Mouse (Mus musculus) hindbrain, embryonic 10.5 days (tissue): ENCODE data around the gene Gm28230. TPM values are rescaled to one million over a fixed set of nuclear protein-coding genes. Genes with fewer than 3 reads are reported as not detected.

Source experiments
- DNase-seq: peaks from one replicate; pipeline ENCODE4 v3.0.0-alpha.2; 2017; ENCODE audit warnings: low spot score
- H3K27ac ChIP-seq: fragments of 300-500 bp; sonication (generic); 2 replicates; pipeline ENCODE4 v1.5.1; 2016; ENCODE audit warnings: mild to moderate bottlenecking, moderate library complexity
- H3K27me3 ChIP-seq: fragments of 300-500 bp; sonication (generic); 2 replicates; pipeline ENCODE4 v1.6.1; 2016; ENCODE audit warnings: mild to moderate bottlenecking; ENCODE audit not compliant: poor library complexity, insufficient read depth, severe bottlenecking
- H3K36me3 ChIP-seq: fragments of 300-500 bp; sonication (generic); 2 replicates; pipeline ENCODE4 v1.6.1; 2016; ENCODE audit warnings: mild to moderate bottlenecking, moderate library complexity
- H3K4me1 ChIP-seq: fragments of 300-500 bp; sonication (generic); replicated peaks from 2 replicates; pipeline ENCODE4 v1.6.1; 2016; ENCODE audit warnings: mild to moderate bottlenecking
- H3K4me3 ChIP-seq: fragments of 300-500 bp; sonication (generic); 2 replicates; pipeline ENCODE4 v1.5.1; 2016; ENCODE audit warnings: mild to moderate bottlenecking, moderate library complexity
- H3K9me3 ChIP-seq: fragments of 300-500 bp; sonication (generic); 2 replicates; pipeline ENCODE4 v1.6.1; 2016; ENCODE audit warnings: mild to moderate bottlenecking, moderate library complexity
- WGBS: fragments of 180-500 bp; shearing (Covaris S2); methylation state at CpG from one replicate; pipeline ENCODE4 v1.1.7; 2016; 5-methylcytosine and 5-hydroxymethylcytosine counted together
- polyA plus RNA-seq: library from polyadenylated mRNA; unstranded; fragments of >200 nt; fragmentation: Nextera tagmentation; extraction: Ambion mirVana; gene quantifications from 2 replicates; pipeline ENCODE4 v1.2.1, GENCODE M21; 2016

The Gm28230 gene
- polyA plus RNA-seq, 1 experiment from 2014 or later, result not detected

DNA sequence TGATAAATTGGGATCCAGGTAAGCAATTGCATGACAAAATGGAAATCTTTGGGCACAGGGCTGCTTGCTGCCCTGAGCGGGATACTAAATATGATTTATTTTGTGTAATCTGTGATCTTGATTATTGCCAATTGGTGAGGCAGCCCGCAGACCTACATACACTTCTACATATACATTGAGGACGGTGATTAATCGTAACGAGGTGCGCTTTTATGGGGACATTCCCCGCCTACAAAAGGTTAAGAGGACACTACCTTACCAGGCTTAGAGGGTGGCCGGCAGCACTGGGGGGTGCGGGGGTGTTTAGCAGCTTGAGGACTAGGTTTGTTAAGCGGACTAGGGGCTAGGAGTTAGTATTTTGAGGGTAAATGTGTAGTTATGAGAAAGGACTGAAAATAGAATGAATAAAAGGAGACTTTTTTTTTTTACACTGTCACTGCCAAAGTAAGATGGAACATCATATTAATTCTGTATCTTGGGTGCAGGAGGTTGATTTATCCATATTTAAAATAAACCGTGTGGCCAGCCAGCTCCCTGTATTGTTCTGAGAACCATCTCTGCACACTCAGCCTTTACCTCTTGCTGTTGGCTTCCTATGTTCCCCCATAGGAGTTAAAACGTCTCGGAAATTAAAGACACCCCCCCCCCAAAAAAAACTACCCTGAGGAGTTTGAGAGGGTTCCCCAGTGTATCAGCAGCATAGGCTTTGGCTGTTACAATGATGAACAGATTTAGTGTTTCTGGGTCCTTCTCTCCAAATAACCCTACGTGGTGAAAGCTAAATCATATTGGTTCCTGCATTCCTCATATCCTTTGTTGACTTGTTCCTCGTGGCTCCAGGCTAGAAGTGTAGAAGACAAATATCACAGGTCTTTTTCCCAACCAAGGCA, 10.4 kb downstream of the Gm28230 start:
- H3K9me3 ChIP-seq, result no peaks in the 10 kb centered on the region
- DNase-seq, result peak; percentile 29
- peak overlapping the region; percentile 45 for H3K4me3 ChIP-seq
- H3K27ac ChIP-seq, result peak overlapping the region; percentile 84
- peaks cover 100% of the 10 kb centered on the region for H3K27me3 ChIP-seq
- no peaks in the 10 kb centered on the region for H3K36me3 ChIP-seq
- WGBS, result 2% methylated on average over 15 of the region's 15 CpGs
- H3K4me1 ChIP-seq, result peaks cover 16% of the 10 kb centered on the region

DNA sequence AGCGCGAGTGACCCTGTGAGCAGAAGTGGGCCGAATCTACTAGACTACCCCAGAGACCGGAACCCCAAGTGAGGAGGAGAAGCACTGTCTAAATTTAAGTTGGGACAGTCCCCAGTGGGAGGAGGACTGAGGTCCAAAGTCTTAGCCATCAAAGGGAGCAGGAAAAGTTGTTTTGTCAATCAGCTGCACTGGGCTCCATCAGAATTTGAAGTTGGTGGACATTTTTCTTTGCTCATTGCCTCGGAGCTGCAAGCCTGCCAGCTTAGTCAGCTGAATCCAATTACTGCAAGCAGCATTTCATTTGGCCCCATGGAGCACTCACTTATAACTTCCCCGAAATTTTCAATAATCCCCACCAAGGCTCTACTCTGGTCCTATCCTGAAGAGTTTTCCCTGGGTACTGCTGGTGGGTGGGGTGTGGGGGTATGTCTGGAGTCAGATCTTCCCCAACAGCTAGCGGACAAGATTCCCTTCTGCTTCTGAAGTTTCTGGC, 11.1 kb downstream of the Gm28230 start:
- Histone ChIP-seq H3K27ac (peak overlapping the region; percentile 84), H3K36me3 (no peaks in the 10 kb centered on the region), H3K4me1 (peaks cover 14% of the 10 kb centered on the region), H3K27me3 (peaks cover 100% of the 10 kb centered on the region), H3K9me3 (no peaks in the 10 kb centered on the region), H3K4me3 (peak overlapping the region; percentile 45)
- peak; percentile 53 for DNase-seq
- WGBS, result 2% methylated on average over 7 of the region's 7 CpGs

DNA sequence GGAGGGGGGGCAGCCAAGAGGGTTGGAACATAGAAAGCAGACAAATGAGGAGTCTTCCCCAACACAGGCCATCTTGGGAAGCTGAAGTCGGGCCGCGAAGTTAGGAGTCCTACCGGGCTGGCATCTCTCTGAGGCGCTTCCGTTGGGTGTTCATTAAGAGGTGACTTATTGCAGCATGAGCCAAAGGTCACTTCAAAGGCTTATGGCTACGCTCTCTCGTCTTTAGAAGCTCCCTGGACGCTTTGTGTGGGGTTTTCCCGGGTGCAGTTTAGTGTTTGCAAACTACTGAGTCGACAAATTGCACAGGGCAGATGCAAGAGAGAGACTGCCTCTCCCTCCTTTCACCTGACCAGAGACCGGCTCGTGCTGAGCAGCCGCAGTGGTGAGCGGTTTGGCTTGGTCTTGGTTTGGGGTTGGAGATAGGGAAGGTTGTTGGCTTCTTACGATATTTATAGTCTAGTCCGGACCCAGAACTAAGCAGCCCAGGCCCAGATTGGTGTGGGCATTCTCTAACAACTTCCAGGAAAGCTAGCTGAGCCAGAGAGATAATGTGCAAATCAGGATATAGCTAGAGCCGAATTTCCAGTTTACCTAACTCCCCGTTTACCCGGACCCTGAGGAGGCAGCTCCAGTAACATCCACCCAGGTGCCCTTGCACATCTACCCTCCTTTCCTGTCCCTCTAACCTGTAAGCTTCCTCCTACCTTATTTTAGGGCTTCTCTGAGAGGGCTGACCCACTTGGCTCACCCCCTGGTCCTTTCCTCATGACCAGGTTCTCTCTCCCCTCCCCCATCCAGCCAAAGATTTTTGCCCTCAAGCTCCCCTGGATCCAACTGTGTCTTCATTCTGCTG, 12.3 kb downstream of the Gm28230 start:
- Histone ChIP-seq H3K27me3 (peaks cover 100% of the 10 kb centered on the region), H3K4me3 (peak overlapping the region; percentile 45), H3K4me1 (peaks cover 10% of the 10 kb centered on the region), H3K27ac (peak overlapping the region; percentile 84), H3K36me3 (no peaks in the 10 kb centered on the region), H3K9me3 (no peaks in the 10 kb centered on the region)
- under 1% methylated on average over 20 of the region's 20 CpGs for WGBS
- peak; percentile 37 for DNase-seq

DNA sequence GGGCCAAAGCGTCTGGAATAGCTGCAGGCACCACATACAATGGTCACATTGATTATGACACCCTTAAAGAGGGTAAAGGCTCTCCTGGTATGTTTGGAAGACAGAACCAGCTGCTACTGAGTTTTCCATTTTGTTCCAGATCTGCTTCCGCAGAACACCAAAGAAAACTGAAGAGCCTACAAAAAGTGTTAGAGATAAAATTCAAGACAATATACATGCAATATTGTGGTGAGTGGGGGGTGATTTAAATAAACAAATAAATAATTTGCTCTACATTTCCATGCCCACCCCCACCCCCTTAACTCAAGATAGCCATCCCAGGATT, 12.9 kb downstream of the Gm28230 start:
- Histone ChIP-seq H3K36me3 (no peaks in the 10 kb centered on the region), H3K27me3 (peaks cover 100% of the 10 kb centered on the region), H3K4me1 (peaks cover 10% of the 10 kb centered on the region), H3K4me3 (peak overlapping the region; percentile 45), H3K9me3 (no peaks in the 10 kb centered on the region), H3K27ac (peak overlapping the region; percentile 84)
- no peak for DNase-seq
- WGBS, result 4% methylated on average over 2 of the region's 2 CpGs

DNA sequence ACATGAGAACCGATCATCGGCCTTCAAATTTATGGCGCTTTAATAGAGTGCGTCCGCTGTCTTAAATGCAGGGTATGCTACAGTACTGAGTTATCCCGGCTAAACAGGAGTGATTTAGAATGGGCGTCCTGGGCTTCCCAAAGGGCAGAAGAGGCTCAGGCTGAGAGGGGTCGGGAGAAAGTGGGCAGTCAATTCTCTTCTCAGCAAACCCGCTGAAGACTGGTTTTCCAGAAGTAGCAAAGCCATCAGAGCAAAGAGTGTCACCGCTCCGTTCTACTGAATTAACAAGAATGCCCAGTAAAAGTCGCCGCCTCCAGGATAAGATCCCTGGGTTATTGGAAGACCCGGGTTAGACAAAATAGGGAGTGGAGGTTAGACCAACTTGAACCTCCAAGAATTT, 13.3 kb downstream of the Gm28230 start:
- peaks cover 10% of the 10 kb centered on the region for H3K4me1 ChIP-seq
- no peaks in the 10 kb centered on the region for H3K36me3 ChIP-seq
- DNase-seq, result peak; percentile 36
- H3K27ac ChIP-seq, result peak overlapping the region; percentile 84
- peak overlapping the region; percentile 45 for H3K4me3 ChIP-seq
- WGBS, result 1% methylated on average over 14 of the region's 14 CpGs
- H3K9me3 ChIP-seq, result no peaks in the 10 kb centered on the region
- peaks cover 100% of the 10 kb centered on the region for H3K27me3 ChIP-seq

DNA sequence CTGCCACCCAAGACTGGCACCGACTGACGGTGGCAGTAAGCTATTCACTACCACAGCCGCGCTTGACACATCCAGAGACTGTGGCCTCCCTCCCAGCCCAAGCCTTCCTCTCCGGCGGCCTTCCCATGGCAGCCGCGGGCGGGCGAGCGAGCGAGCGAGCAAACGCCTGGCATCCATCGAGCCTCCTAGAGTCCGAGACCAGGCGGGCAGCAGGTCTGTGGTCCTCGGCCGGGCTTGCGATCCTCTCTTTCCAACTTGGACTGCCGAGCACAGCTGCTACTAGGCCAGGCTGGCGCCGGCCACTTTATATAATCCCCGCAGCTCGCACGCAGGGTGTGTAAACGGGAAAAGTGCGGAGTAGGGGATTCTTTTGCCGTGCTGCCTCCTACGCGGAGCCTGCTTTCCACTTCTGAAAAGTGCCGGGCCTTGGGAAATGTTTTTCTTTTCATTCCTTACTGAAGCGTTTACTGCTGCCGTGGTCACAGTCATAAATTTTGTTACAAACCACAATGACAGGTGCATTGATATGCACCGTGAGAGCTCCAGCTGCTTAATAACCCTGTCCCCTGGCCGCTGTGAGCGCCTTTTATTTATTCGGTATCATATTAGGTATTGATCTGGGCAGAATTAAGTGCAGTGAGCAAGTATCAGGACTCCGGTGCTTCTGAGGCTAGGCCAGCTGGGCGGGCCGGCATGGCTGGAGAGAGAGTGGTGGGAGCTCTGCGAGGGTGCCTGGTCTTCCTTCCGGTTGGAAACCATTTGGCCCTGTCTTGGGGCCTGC, 14.0 kb downstream of the Gm28230 start:
- peaks cover 10% of the 10 kb centered on the region for H3K4me1 ChIP-seq
- H3K4me3 ChIP-seq, result peak overlapping the region; percentile 45
- no peaks in the 10 kb centered on the region for H3K9me3 ChIP-seq
- under 1% methylated on average over 43 of the region's 43 CpGs for WGBS
- peak overlapping the region; percentile 84 for H3K27ac ChIP-seq
- peak; percentile 56 for DNase-seq
- no peaks in the 10 kb centered on the region for H3K36me3 ChIP-seq
- peaks cover 100% of the 10 kb centered on the region for H3K27me3 ChIP-seq

DNA sequence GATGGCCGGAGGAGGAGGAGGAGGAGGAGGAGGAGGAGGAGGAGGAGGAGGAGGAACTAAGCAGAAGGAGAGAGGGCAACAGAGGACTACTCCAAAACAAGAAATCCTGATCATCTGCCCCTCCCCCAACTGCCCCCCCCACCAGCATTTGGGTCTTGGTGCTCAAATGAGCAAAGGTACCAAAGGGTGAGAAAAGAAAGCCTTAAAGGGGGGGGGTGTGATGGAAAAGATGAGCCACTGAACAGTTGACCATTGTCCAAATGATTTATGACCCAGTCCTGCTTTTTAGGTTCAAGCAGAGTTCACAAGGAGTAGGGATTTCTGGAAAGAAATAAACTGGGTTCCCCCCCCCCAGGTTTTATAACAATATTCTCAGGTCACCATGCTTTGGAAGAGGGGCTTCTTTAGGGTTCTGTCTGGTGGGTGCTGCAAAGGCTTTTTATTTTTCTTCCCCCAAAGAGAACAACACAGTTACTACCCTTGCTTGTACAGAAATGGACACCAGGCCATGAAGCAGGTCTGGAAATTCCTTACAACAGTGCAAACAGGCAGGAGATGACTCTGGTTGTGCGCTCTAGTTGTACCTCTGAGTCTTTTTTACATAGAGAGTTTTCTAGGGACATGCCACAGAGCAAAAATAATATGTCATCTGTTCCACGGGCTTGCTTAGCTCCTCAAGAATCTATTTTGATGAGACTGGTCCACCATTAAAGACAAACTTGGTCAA, 14.9 kb downstream of the Gm28230 start:
- Histone ChIP-seq H3K27me3 (peaks cover 100% of the 10 kb centered on the region), H3K4me3 (peak overlapping the region; percentile 45; the same call in 1 of the 2 replicates), H3K4me1 (peaks cover 7% of the 10 kb centered on the region), H3K9me3 (no peaks in the 10 kb centered on the region), H3K36me3 (no peaks in the 10 kb centered on the region), H3K27ac (peak overlapping the region; percentile 84; the same call in 1 of the 2 replicates)
- 22% methylated on average over 2 of the region's 3 CpGs for WGBS
- DNase-seq, result no peak

DNA sequence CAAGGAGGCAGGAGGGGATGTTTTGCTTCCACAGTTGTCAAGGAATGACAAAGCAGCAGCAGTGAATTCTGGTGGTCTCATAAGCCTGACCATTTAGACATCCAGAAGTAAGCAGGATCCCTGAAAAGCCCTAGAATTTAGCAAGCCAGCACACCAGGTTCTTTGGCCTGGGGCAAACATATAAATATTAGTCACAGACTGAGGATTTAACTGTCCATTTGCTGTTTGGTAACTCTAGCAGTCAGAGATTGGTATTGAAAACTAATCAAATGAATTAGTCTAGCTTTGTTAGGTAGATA, 15.4 kb downstream of the Gm28230 start:
- peaks cover 100% of the 10 kb centered on the region for H3K27me3 ChIP-seq
- no peaks in the 10 kb centered on the region for H3K36me3 ChIP-seq
- H3K27ac ChIP-seq, result no peak overlapping the region
- H3K4me1 ChIP-seq, result peaks cover 12% of the 10 kb centered on the region
- DNase-seq, result no peak
- no peak overlapping the region for H3K4me3 ChIP-seq
- no peaks in the 10 kb centered on the region for H3K9me3 ChIP-seq

DNA sequence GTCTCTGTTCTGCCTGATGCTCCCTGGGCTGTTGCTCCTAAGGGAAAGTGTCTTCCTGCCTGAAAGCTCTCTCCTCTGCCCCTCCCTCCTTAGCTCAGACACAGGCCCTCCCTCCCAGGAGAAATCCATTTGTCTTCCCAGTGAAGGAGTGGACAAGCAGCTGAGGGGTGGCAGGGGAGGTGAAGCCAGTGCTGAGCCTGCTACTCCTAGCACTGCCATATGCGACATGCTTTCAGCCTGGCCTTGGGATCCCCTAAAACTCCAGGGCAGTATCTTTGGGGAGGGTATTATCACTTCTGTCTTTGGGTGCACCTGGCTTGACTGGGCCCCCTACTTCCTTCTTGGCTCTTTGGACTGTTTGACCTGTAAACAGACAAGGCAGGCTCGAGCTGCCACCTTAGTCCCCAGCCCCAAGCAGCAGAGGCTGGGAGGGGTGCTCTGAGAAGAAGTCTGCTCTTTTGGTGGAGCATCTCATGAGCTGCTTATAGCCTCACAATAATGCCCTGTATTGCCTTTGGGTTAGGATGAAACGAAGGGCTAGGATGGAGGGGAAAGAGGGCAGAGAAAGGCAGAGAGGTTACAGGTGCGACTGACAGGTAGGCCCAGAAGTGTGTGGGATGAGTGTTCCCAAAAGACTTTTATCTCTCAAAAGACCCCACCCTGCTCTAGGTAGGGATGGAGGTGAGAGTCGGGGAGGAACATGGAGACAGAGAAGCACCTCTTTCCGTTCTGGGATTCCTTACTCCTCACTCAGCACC, 19.2 kb downstream of the Gm28230 start:
- no peaks in the 10 kb centered on the region for H3K9me3 ChIP-seq
- DNase-seq, result peak; percentile 33
- peak overlapping the region; percentile 85 for H3K27ac ChIP-seq
- H3K4me3 ChIP-seq, result peak overlapping the region; percentile 48
- no peaks in the 10 kb centered on the region for H3K36me3 ChIP-seq
- H3K4me1 ChIP-seq, result peaks cover 26% of the 10 kb centered on the region
- WGBS, result 0% methylated on average over 6 of the region's 6 CpGs
- H3K27me3 ChIP-seq, result peaks cover 100% of the 10 kb centered on the region

DNA sequence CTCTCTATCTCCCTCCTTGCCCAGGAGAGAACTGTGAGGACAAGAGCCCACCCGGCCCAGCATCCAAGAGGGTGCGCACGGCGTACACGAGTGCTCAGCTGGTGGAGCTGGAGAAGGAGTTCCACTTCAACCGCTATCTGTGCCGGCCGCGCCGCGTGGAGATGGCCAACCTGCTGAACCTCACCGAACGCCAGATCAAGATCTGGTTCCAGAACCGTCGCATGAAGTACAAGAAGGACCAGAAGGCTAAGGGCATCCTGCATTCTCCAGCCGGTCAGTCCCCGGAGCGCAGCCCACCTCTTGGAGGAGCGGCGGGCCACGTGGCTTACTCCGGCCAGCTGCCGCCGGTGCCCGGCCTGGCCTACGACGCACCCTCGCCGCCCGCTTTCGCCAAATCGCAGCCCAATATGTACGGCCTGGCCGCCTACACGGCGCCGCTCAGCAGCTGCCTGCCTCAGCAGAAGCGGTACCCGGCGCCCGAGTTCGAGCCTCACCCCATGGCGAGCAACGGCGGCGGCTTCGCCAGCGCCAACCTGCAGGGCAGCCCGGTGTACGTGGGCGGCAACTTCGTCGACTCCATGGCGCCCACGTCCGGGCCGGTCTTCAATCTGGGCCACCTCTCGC, 19.9 kb downstream of the Gm28230 start:
- H3K4me3 ChIP-seq, result peak overlapping the region; percentile 48
- no peaks in the 10 kb centered on the region for H3K9me3 ChIP-seq
- peaks cover 100% of the 10 kb centered on the region for H3K27me3 ChIP-seq
- under 1% methylated on average over 58 of the region's 58 CpGs for WGBS
- H3K27ac ChIP-seq, result peak overlapping the region; percentile 85
- peak; percentile 58 for DNase-seq
- H3K4me1 ChIP-seq, result peaks cover 28% of the 10 kb centered on the region
- no peaks in the 10 kb centered on the region for H3K36me3 ChIP-seq

DNA sequence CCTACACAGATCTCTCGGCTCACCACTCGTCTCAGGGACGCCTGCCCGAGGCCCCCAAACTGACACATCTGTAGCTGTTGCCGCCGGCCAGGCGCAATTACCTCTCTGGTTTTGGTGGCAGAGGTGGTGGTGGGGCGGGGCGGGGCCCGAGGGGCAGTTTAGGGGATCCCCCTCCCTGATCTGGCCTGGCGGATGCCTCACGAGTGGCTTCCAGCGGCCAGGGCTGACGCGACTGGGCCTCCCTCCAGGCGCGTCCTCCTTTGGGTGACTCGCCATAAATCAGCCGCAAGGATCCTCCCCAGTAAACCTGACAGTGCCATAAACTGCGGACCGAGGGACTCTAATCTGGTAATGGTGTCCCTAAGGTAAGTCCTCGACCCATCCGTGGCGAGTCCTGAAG, 20.5 kb downstream of the Gm28230 start:
- peak overlapping the region; percentile 48 for H3K4me3 ChIP-seq
- peaks cover 33% of the 10 kb centered on the region for H3K4me1 ChIP-seq
- peaks cover 100% of the 10 kb centered on the region for H3K27me3 ChIP-seq
- H3K9me3 ChIP-seq, result no peaks in the 10 kb centered on the region
- peak; percentile 55 for DNase-seq
- peak overlapping the region; percentile 85 for H3K27ac ChIP-seq
- WGBS, result under 1% methylated on average over 24 of the region's 24 CpGs
- no peaks in the 10 kb centered on the region for H3K36me3 ChIP-seq
